Mouse (Mus musculus): ENCODE measurements around the gene Cnot1.

DNA sequence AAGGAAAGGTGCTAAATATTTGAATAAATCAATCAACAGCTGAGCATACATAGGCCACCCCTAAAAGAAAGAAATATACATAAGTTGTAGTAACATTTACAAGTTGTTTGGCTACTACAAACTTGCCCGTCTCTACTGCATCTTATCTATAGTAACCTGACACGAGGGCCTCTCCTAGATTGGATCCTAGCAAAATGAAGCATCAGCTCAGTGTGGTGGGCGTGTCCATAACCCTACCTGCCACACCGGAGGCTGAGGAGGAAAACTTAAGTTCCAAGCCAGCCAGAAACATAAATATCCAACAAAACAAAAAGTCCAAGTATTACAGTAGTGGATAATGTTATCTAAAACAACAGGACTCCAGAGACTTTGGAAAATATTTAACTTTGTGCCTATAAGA, 79.6 kb downstream of the Cnot1 start:
- TF ChIP-seq ZNF384 (IDR thresholded peaks at IDR 0.05; ENCODE audit: low read depth, low read length) (no peak), ZC3H11A (IDR thresholded peaks at IDR 0.05; ENCODE audit: borderline replicate concordance, low read depth, low read length) (no peak), CHD2 (IDR thresholded peaks at IDR 0.05; ENCODE audit: low read depth, low read length) (no peak), HCFC1 (IDR thresholded peaks at IDR 0.05; ENCODE audit: borderline replicate concordance, insufficient read depth, low read length) (no peak)

All from ES-E14 (cell line).